Mouse (Mus musculus) T-helper 1 cell (primary cell): Measurements from ENCODE around the gene Ppara.
"Not testable (repeated sequence)": the region's sequence is repeated elsewhere in the genome, so short reads cannot be mapped to it uniquely, and the experiment has no call there.

Experiments
- in situ Hi-C: fragments of 300-600 bp; cut with MboI, MseI; formaldehyde crosslinking; loops from one replicate; pipeline ENCODE4 v1.15.1; 2025; ENCODE audit warnings: high pct_unique_total_duplicates

Gene Ppara

GRCm38 (mm10) chr15:85756611-85757010, 21.8 kb downstream of the Ppara start:
- in situ Hi-C loops = no loop called here

- in situ Hi-C loops = no loop called here
Observed at GRCm38 (mm10) chr15:85757768-85758167, 23.0 kb downstream of the Ppara start.

- in situ Hi-C loops = no loop called here
Observed at GRCm38 (mm10) chr15:85762761-85763160, 28.0 kb downstream of the Ppara start.

- in situ Hi-C loops = no loop called here
Observed at GRCm38 (mm10) chr15:85765022-85765421, 30.2 kb downstream of the Ppara start.

GRCm38 (mm10) chr15:85766677-85767076, 31.9 kb downstream of the Ppara start:
- in situ Hi-C loops = no loop called here

GRCm38 (mm10) chr15:85768991-85769390, 34.2 kb downstream of the Ppara start:
- in situ Hi-C loops = no loop called here

- in situ Hi-C loops = loop anchor here (5.0 kb wide), 1 partner anchor 759 kb away; no protein-coding TSS in a partner anchor
Observed at GRCm38 (mm10) chr15:85771306-85772121, 36.7 kb downstream of the Ppara start.

GRCm38 (mm10) chr15:85772146-85772740, 37.5 kb downstream of the Ppara start:
- in situ Hi-C loops = loop anchor here (5.0 kb wide), 1 partner anchor 760 kb away; no protein-coding TSS in a partner anchor

- in situ Hi-C loops = loop anchor here (5.0 kb wide), 1 partner anchor 762 kb away; no protein-coding TSS in a partner anchor
Observed at GRCm38 (mm10) chr15:85774419-85774818, 39.6 kb downstream of the Ppara start.

- in situ Hi-C loops = no loop called here
Observed at GRCm38 (mm10) chr15:85775001-85775400, 40.2 kb downstream of the Ppara start.

GRCm38 (mm10) chr15:85776241-85776640, 41.5 kb downstream of the Ppara start:
- in situ Hi-C loops = no loop called here

GRCm38 (mm10) chr15:85776771-85777170, 42.0 kb downstream of the Ppara start:
- in situ Hi-C loops = no loop called here

- in situ Hi-C loops = not testable (repeated sequence)
Observed at GRCm38 (mm10) chr15:85778891-85779290, 44.1 kb downstream of the Ppara start.

- in situ Hi-C loops = loop anchor here (10.0 kb wide), 1 partner anchor 802 kb away; no protein-coding TSS in a partner anchor
Observed at GRCm38 (mm10) chr15:85783146-85783545, 48.4 kb downstream of the Ppara start.

- in situ Hi-C loops = loop anchor here (10.0 kb wide), 1 partner anchor 800 kb away; no protein-coding TSS in a partner anchor
Observed at GRCm38 (mm10) chr15:85784341-85784740, 49.6 kb downstream of the Ppara start.

- in situ Hi-C loops = loop anchor here (10.0 kb wide), 1 partner anchor 798 kb away; no protein-coding TSS in a partner anchor
Observed at GRCm38 (mm10) chr15:85786711-85787110, 51.9 kb downstream of the Ppara start.

GRCm38 (mm10) chr15:85787482-85787881, 52.7 kb downstream of the Ppara start:
- in situ Hi-C loops = loop anchor here (10.0 kb wide), 1 partner anchor 797 kb away; no protein-coding TSS in a partner anchor

GRCm38 (mm10) chr15:85788051-85788450, 53.3 kb downstream of the Ppara start:
- in situ Hi-C loops = loop anchor here (10.0 kb wide), 1 partner anchor 797 kb away; no protein-coding TSS in a partner anchor

- in situ Hi-C loops = loop anchor here (10.0 kb wide), 1 partner anchor 796 kb away; no protein-coding TSS in a partner anchor
Observed at GRCm38 (mm10) chr15:85788633-85789032, 53.9 kb downstream of the Ppara start.

- in situ Hi-C loops = no loop called here
Observed at GRCm38 (mm10) chr15:85791449-85791848, 56.7 kb downstream of the Ppara start.

GRCm38 (mm10) chr15:85792819-85793218, 58.0 kb downstream of the Ppara start:
- in situ Hi-C loops = no loop called here

GRCm38 (mm10) chr15:85795516-85795915, 60.7 kb downstream of the Ppara start:
- in situ Hi-C loops = no loop called here
